Mouse (Mus musculus): ENCODE data around the gene Wfikkn2.

GRCm38 (mm10) chr11:94268761-94269160 lies 23.0 kb upstream of the Wfikkn2 start:
- TF ChIP-seq CTCF (conservative IDR thresholded peaks at IDR 0.05; ENCODE audit: low read length) (no peak), POU5F1 (IDR thresholded peaks at IDR 0.05; ENCODE audit: borderline replicate concordance, low read length) (no peak), NANOG (IDR thresholded peaks at IDR 0.05; ENCODE audit: borderline replicate concordance, low read length) (no peak)

Data from E14TG2a.4 (cell line).